Mouse (Mus musculus): ENCODE measurements at regions not wholly inside any gene's neighbourhood (a gene's known extent, or its start where the extent isn't known, plus 50 kb on each side); places are given as distances from the start of the nearest gene placed in this dataset.

DNA sequence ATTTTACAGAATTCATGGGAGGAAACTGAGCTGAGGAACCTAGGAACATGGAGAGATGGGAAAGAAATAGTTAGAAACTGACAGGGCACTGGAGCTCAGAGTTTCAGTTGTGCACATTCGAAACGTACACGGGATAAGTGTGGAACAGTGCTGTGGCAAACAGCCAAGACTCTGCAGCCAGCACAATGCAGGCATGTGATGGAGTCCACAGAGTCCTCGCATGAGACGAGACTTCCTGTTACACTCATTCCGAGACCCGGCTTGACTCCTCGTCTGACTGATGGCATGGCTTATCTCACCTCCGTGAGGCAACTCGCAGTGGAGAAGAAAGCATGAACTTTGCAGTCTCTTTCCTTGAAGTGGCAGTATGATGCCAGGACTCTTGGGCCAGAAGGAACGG is 617.0 kb upstream of the 3110018I06Rik start:
- WGBS: 89% methylated on average over 11 of the region's 11 CpGs

GRCm38 (mm10) chr12:106872966-106873730 is 615.3 kb upstream of the 3110018I06Rik start:
- no peak overlapping the region for H3K4me3 ChIP-seq
- no peaks in the 10 kb centered on the region for H3K27me3 ChIP-seq
- H3K9ac ChIP-seq (replicated peaks): no peak overlapping the region
- H3K9me3 ChIP-seq: no peaks in the 10 kb centered on the region
- no peak overlapping the region for H3K27ac ChIP-seq (replicated peaks)
- no peak for ATAC-seq (ENCODE audit: low FRiP score, low read depth)
- H3K36me3 ChIP-seq: no peaks in the 10 kb centered on the region
- WGBS: 90% methylated on average over 11 of the region's 11 CpGs
- H3K4me2 ChIP-seq (replicated peaks): no peak overlapping the region
- H3K4me1 ChIP-seq: no peaks in the 10 kb centered on the region

More for the DNA sequence above, 617.0 kb upstream of the 3110018I06Rik start:
- H3K27me3 ChIP-seq: no peaks in the 10 kb centered on the region
- no peaks in the 10 kb centered on the region for H3K9me3 ChIP-seq
- no peak overlapping the region for H3K9ac ChIP-seq (replicated peaks)
- H3K4me3 ChIP-seq: no peak overlapping the region
- no peak for ATAC-seq (ENCODE audit: low FRiP score, low read depth)
- no peaks in the 10 kb centered on the region for H3K4me1 ChIP-seq
- no peak overlapping the region for H3K27ac ChIP-seq (replicated peaks)
- H3K4me2 ChIP-seq (replicated peaks): no peak overlapping the region
- H3K36me3 ChIP-seq: no peaks in the 10 kb centered on the region

DNA sequence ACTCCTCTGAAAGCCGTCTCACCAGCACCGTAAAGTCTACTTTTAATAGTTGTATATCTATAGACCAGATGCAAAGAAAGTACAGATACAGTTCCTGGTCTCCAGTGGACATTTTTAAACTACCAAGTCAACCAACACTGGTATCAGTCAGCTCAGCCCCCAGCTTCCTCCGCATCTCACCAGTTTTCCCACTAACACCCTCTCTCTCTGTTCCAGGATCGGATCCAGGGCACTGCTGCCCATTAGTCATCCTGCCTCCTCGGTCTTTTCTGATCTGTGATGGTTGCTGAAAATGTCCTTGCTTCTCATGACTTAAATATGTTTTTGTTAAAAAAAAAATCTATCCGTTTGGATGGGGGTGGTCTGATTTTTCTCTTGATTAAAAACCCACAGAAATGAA is 598.1 kb upstream of the 3110018I06Rik start:
- H3K4me3 ChIP-seq: no peak overlapping the region
- no peak overlapping the region for H3K4me2 ChIP-seq (replicated peaks)
- H3K36me3 ChIP-seq: no peaks in the 10 kb centered on the region
- H3K9ac ChIP-seq (replicated peaks): no peak overlapping the region
- no peaks in the 10 kb centered on the region for H3K27me3 ChIP-seq
- H3K9me3 ChIP-seq: no peaks in the 10 kb centered on the region
- 89% methylated on average over 6 of the region's 6 CpGs for WGBS
- no peak overlapping the region for H3K27ac ChIP-seq (replicated peaks)
- ATAC-seq (ENCODE audit: low FRiP score, low read depth): no peak
- H3K4me1 ChIP-seq: peaks cover 3% of the 10 kb centered on the region; the same call in 1 of the 2 replicates

- H3K4me3 ChIP-seq: no peak overlapping the region
- H3K9me3 ChIP-seq: no peaks in the 10 kb centered on the region
- no peak overlapping the region for H3K9ac ChIP-seq (replicated peaks)
- peaks cover 3% of the 10 kb centered on the region; the same call in 1 of the 2 replicates for H3K4me1 ChIP-seq
- WGBS: 14% methylated on average over 1 of the region's 1 CpGs
- H3K36me3 ChIP-seq: no peaks in the 10 kb centered on the region
- no peak overlapping the region for H3K27ac ChIP-seq (replicated peaks)
- ATAC-seq (ENCODE audit: low FRiP score, low read depth): no peak
- H3K27me3 ChIP-seq: no peaks in the 10 kb centered on the region
- no peak overlapping the region for H3K4me2 ChIP-seq (replicated peaks)
Observed at GRCm38 (mm10) chr12:106894061-106894460, 594.4 kb upstream of the 3110018I06Rik start.

- ATAC-seq (ENCODE audit: low FRiP score, low read depth): no peak
- Histone ChIP-seq H3K4me3 (no peak overlapping the region), H3K36me3 (no peaks in the 10 kb centered on the region), H3K9me3 (no peaks in the 10 kb centered on the region), H3K4me1 (no peaks in the 10 kb centered on the region; the same call in 1 of the 2 replicates), H3K4me2 (replicated peaks) (no peak overlapping the region), H3K27me3 (no peaks in the 10 kb centered on the region), H3K9ac (replicated peaks) (no peak overlapping the region), H3K27ac (replicated peaks) (no peak overlapping the region)
- 82% methylated on average over 5 of the region's 5 CpGs for WGBS
Observed at GRCm38 (mm10) chr12:106904202-106904601, 584.2 kb upstream of the 3110018I06Rik start.

- 39% methylated on average over 3 of the region's 3 CpGs for WGBS
Observed at GRCm38 (mm10) chr12:106912782-106913181, 575.6 kb upstream of the 3110018I06Rik start.

DNA sequence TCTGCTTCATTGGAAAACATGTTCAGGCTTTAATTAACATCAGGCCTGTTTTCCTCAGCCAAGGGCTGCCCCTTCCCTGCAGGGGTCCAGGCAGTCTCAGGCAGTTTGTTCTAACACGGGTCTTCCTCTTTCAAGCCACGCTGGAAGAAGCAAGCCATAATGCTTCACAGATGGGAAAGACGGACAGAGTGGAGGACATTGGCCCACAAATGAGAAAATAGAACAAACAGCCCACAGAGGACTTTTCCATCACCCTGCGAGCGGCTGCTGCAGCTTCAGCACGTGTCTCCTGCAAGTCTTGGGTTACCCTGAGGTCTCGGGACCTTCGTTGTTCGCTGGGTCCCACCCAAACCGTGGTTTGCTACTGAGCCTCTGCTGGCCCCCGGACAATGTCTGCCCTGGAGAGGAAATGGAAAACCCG is 565.9 kb upstream of the 3110018I06Rik start:
- no peak overlapping the region for H3K9ac ChIP-seq (replicated peaks)
- 76% methylated on average over 12 of the region's 12 CpGs for WGBS

More at GRCm38 (mm10) chr12:106912782-106913181, 575.6 kb upstream of the 3110018I06Rik start:
- no peak overlapping the region for H3K4me2 ChIP-seq (replicated peaks)
- no peak overlapping the region for H3K9ac ChIP-seq (replicated peaks)
- no peaks in the 10 kb centered on the region for H3K27me3 ChIP-seq
- H3K4me3 ChIP-seq: no peak overlapping the region
- no peaks in the 10 kb centered on the region for H3K9me3 ChIP-seq
- no peaks in the 10 kb centered on the region for H3K4me1 ChIP-seq
- H3K36me3 ChIP-seq: no peaks in the 10 kb centered on the region
- ATAC-seq (ENCODE audit: low FRiP score, low read depth): no peak
- no peak overlapping the region for H3K27ac ChIP-seq (replicated peaks)

DNA sequence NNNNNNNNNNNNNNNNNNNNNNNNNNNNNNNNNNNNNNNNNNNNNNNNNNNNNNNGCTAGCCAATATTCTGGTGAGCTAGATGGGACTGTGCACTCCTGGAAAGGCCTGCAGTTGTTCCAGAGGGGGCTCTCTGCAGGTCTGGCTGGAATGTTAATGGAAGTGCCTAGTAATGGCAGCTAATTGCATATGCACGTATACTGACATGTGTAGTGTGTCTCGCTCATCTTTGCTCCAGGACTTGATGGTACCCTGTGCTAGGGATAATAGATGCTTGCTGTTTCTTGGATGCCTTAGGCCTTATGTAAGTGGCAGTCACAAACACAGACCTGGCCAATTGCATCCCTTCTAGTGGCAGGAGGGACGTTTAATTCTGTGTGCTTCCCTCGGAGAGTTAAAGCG is 560.0 kb upstream of the 3110018I06Rik start:
- 63% methylated on average over 5 of the region's 5 CpGs for WGBS
- H3K27ac ChIP-seq (replicated peaks): no peak overlapping the region
- H3K4me3 ChIP-seq: no peak overlapping the region
- H3K27me3 ChIP-seq: no peaks in the 10 kb centered on the region
- no peak for ATAC-seq (ENCODE audit: low FRiP score, low read depth)
- H3K36me3 ChIP-seq: no peaks in the 10 kb centered on the region
- no peak overlapping the region for H3K9ac ChIP-seq (replicated peaks)
- H3K9me3 ChIP-seq: no peaks in the 10 kb centered on the region
- no peak overlapping the region for H3K4me2 ChIP-seq (replicated peaks)
- H3K4me1 ChIP-seq: peaks cover 9% of the 10 kb centered on the region; the same call in 1 of the 2 replicates

More for the DNA sequence above, 565.9 kb upstream of the 3110018I06Rik start:
- H3K4me3 ChIP-seq: no peak overlapping the region
- no peak overlapping the region for H3K27ac ChIP-seq (replicated peaks)
- no peaks in the 10 kb centered on the region for H3K4me1 ChIP-seq
- H3K36me3 ChIP-seq: no peaks in the 10 kb centered on the region
- H3K27me3 ChIP-seq: no peaks in the 10 kb centered on the region
- no peak overlapping the region for H3K4me2 ChIP-seq (replicated peaks)
- no peak for ATAC-seq (ENCODE audit: low FRiP score, low read depth)
- H3K9me3 ChIP-seq: no peaks in the 10 kb centered on the region

DNA sequence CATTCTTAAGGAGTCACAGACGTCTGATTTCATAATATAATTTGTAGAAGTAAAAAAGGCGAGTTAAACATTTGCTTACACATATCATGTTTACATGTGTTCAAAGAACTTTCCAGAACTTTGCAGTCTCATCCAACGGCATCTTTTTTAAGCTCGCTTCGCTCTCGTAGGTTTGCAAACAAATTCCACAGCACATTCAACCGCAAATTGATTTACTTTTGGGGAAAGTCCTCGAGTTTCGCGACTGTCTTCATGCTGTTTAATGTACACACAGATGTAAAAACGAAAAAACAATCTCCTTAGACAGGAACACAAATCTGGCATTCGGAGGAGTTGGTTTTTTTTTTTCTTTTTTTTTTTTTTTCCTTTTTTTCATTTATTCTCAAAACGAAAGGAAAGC is 559.3 kb upstream of the 3110018I06Rik start:
- Histone ChIP-seq H3K4me3 (no peak overlapping the region), H3K9me3 (no peaks in the 10 kb centered on the region), H3K27ac (replicated peaks) (no peak overlapping the region), H3K36me3 (no peaks in the 10 kb centered on the region), H3K4me1 (peaks cover 9% of the 10 kb centered on the region; the same call in 1 of the 2 replicates), H3K9ac (replicated peaks) (no peak overlapping the region), H3K4me2 (replicated peaks) (no peak overlapping the region), H3K27me3 (no peaks in the 10 kb centered on the region)
- no peak for ATAC-seq (ENCODE audit: low FRiP score, low read depth)
- WGBS: 86% methylated on average over 13 of the region's 13 CpGs

DNA sequence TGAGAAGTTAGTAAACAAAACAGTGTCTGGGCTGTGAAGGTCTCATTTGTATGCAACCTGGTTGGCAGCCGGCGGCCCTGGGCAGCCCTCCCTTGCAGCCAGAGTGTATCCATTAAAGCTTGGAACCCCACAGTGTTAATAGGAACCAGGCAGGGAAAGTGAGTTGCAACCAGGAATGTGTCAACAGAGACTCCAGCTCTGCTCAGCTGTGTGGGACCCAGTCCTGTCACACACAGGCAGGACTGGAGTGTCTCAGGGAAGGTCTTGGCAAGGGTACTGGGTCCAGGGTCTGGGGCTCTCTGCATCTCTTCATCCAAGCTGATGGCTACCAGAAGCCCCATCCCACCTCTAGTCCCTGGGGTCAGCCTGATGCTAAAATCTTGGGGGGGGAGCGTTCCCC is 556.8 kb upstream of the 3110018I06Rik start:
- H3K27me3 ChIP-seq: no peaks in the 10 kb centered on the region
- no peak for ATAC-seq (ENCODE audit: low FRiP score, low read depth)
- no peaks in the 10 kb centered on the region for H3K36me3 ChIP-seq

DNA sequence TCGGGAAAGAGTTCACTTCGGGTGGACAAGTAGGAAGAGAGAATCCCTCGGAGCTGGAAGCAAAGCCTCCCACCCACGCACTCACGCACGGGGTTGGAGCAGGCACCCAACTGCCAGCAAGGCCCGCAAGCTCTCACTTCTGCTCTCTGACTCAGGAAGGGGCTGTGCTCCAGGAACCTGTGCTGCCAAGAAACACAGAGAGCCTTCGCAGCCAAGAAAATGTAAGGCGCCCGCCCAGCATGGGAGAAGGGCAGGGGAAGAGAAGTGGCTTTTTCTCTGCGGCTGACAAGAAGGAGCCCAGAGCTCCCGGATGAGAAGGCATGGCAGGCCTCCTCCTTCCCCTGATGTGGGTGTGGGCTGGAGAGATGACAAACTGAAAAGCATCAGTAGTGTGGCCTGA is 549.1 kb upstream of the 3110018I06Rik start:
- Histone ChIP-seq H3K27me3 (no peaks in the 10 kb centered on the region), H3K4me1 (peaks cover 13% of the 10 kb centered on the region), H3K4me2 (replicated peaks) (no peak overlapping the region), H3K36me3 (no peaks in the 10 kb centered on the region), H3K4me3 (no peak overlapping the region), H3K27ac (replicated peaks) (no peak overlapping the region), H3K9ac (replicated peaks) (no peak overlapping the region), H3K9me3 (no peaks in the 10 kb centered on the region)
- no peak for ATAC-seq (ENCODE audit: low FRiP score, low read depth)
- 86% methylated on average over 12 of the region's 12 CpGs for WGBS

More for the DNA sequence above, 556.8 kb upstream of the 3110018I06Rik start:
- no peak overlapping the region for H3K9ac ChIP-seq (replicated peaks)
- no peaks in the 10 kb centered on the region for H3K9me3 ChIP-seq
- no peak overlapping the region for H3K4me3 ChIP-seq
- WGBS: 62% methylated on average over 3 of the region's 3 CpGs
- H3K4me1 ChIP-seq: peaks cover 9% of the 10 kb centered on the region; the same call in 1 of the 2 replicates
- no peak overlapping the region for H3K4me2 ChIP-seq (replicated peaks)
- H3K27ac ChIP-seq (replicated peaks): no peak overlapping the region

- Histone ChIP-seq H3K36me3 (no peaks in the 10 kb centered on the region), H3K9ac (replicated peaks) (no peak overlapping the region), H3K4me3 (no peak overlapping the region), H3K4me2 (replicated peaks) (no peak overlapping the region), H3K27me3 (no peaks in the 10 kb centered on the region), H3K9me3 (no peaks in the 10 kb centered on the region), H3K4me1 (peaks cover 15% of the 10 kb centered on the region), H3K27ac (replicated peaks) (no peak overlapping the region)
- peak; percentile 38; the same call in 1 of the 2 replicates for ATAC-seq (ENCODE audit: low FRiP score, low read depth)
- 18% methylated on average over 5 of the region's 5 CpGs for WGBS
Observed at GRCm38 (mm10) chr12:106943874-106944273, 544.6 kb upstream of the 3110018I06Rik start.

Measured in midbrain, embryonic 12.5 days (tissue).